Mouse (Mus musculus): ENCODE results near the gene Gm4565. TPM values are rescaled to one million over a fixed set of nuclear protein-coding genes. Genes with fewer than 3 reads are reported as not detected.
"Not testable (repeated sequence)": the region's sequence is repeated elsewhere in the genome, so short reads cannot be mapped to it uniquely, and the experiment has no call there.

Gene Gm4565
- not detected for polyA plus RNA-seq (2017; shearing (Covaris generic))

- not testable (repeated sequence) for ATAC-seq
These were observed at the start of gene Gm4565 for GRCm38 (mm10) chr7:22588027-22588426. Gm4565 (minus strand) TSS chr7:22588127.

GRCm38 (mm10) chr7:22565243-22565642, 22.7 kb downstream of the Gm4565 start, which contains the start of gene Gm4201:
Gm4201 (minus strand) TSS chr7:22565343.
- not testable (repeated sequence) for ATAC-seq

GRCm38 (mm10) chr7:22534787-22535186, 53.1 kb downstream of the Gm4565 start, which contains the start of gene Gm8677:
Gm8677 (minus strand) TSS chr7:22534887.
- not testable (repeated sequence) for ATAC-seq

Other genes starting within 250 kb of the Gm4565 start
- gene Gm8660, start 217.1 kb downstream of the Gm4565 start, polyA plus RNA-seq (2017; shearing (Covaris generic)): not detected
- gene Vmn1r148, start 174.5 kb downstream of the Gm4565 start, polyA plus RNA-seq (2017; shearing (Covaris generic)): not detected
- not detected for gene Vmn1r149, start 149.9 kb downstream of the Gm4565 start, polyA plus RNA-seq (2017; shearing (Covaris generic))
- gene Gm10665, start 124.1 kb downstream of the Gm4565 start, polyA plus RNA-seq (2017; shearing (Covaris generic)): not detected
- not detected for gene Vmn1r151, start 88.4 kb downstream of the Gm4565 start, polyA plus RNA-seq (2017; shearing (Covaris generic))
- not detected for gene Vmn1r152, start 65.2 kb downstream of the Gm4565 start, polyA plus RNA-seq (2017; shearing (Covaris generic))
- not detected for gene Gm8677, start 53.2 kb downstream of the Gm4565 start, polyA plus RNA-seq (2017; shearing (Covaris generic))
- gene Gm4201, start 22.8 kb downstream of the Gm4565 start, polyA plus RNA-seq (2017; shearing (Covaris generic)): not detected
- not detected for gene Vmn1r155, start 69.9 kb upstream of the Gm4565 start, polyA plus RNA-seq (2017; shearing (Covaris generic))
- not detected for gene Gm8693, start 104.2 kb upstream of the Gm4565 start, polyA plus RNA-seq (2017; shearing (Covaris generic))
- not detected for gene Gm4567, start 131.6 kb upstream of the Gm4565 start, polyA plus RNA-seq (2017; shearing (Covaris generic))
- not detected for gene Vmn1r157, start 173.6 kb upstream of the Gm4565 start, polyA plus RNA-seq (2017; shearing (Covaris generic))
- not detected for gene Vmn1r158, start 202.7 kb upstream of the Gm4565 start, polyA plus RNA-seq (2017; shearing (Covaris generic))